Mouse (Mus musculus): Measurements from ENCODE around the gene Rrh. TPM values are rescaled to one million over a fixed set of nuclear protein-coding genes. Genes with fewer than 3 reads are reported as not detected.

Gene Rrh
- not detected for polyA plus RNA-seq (2017; shearing (Covaris generic))

GRCm38 (mm10) chr3:129822206-129822775, at the start of gene Rrh:
Gene Rrh, minus strand, starts transcription at chr3:129822587.

GRCm38 (mm10) chr3:129835388-129835934, 13.1 kb upstream of the Rrh start, which contains the start of gene Cfi:
Gene Cfi, plus strand, starts transcription at chr3:129835884.

GRCm38 (mm10) chr3:129831035-129831568, 8.7 kb upstream of the Rrh start, which contains the start of gene Gar1:
Gene Gar1, minus strand, starts transcription at chr3:129831396.

GRCm38 (mm10) chr3:129803765-129804164, 18.6 kb downstream of the Rrh start, which contains the start of gene Lrit3:
Gene Lrit3, minus strand, starts transcription at chr3:129804030.

GRCm38 (mm10) chr3:129754650-129755604, 67.5 kb downstream of the Rrh start, which contains the start of gene Egf:
Gene Egf, minus strand, starts transcription at chr3:129755316.

Other genes with a start within 250 kb of the Rrh start
- 1.2 TPM for gene Egf, start 67.3 kb downstream of the Rrh start, polyA plus RNA-seq (2017; shearing (Covaris generic))
- gene Lrit3, start 18.6 kb downstream of the Rrh start, polyA plus RNA-seq (2017; shearing (Covaris generic)), result 0.10 TPM
- 131 TPM for gene Gar1, start 8.8 kb upstream of the Rrh start, polyA plus RNA-seq (2017; shearing (Covaris generic))
- gene Cfi, start 13.3 kb upstream of the Rrh start, polyA plus RNA-seq (2017; shearing (Covaris generic)), result not detected
- gene Pla2g12a, start 56.0 kb upstream of the Rrh start, polyA plus RNA-seq (2017; shearing (Covaris generic)), result 21.2 TPM
- gene Casp6, start 78.8 kb upstream of the Rrh start, polyA plus RNA-seq (2017; shearing (Covaris generic)), result 68.7 TPM
- 44.7 TPM for gene Mcub, start 147.6 kb upstream of the Rrh start, polyA plus RNA-seq (2017; shearing (Covaris generic))
- gene Sec24b, start 239.0 kb upstream of the Rrh start, polyA plus RNA-seq (2017; shearing (Covaris generic)), result 57.2 TPM